Mouse (Mus musculus) lung, postnatal 0 days (tissue): ENCODE data around the gene Muc1.

Experiments used
- CTCF ChIP-seq: IDR thresholded peaks from 2 replicates; pipeline ENCODE4 v1.5.1; 2016; ENCODE audit warnings: antibody characterized with exemption, mild to moderate bottlenecking
- EP300 ChIP-seq: IDR thresholded peaks from 2 replicates; pipeline ENCODE4 v1.6.1; 2016; ENCODE audit warnings: antibody characterized with exemption, mild to moderate bottlenecking, control low read depth

DNA sequence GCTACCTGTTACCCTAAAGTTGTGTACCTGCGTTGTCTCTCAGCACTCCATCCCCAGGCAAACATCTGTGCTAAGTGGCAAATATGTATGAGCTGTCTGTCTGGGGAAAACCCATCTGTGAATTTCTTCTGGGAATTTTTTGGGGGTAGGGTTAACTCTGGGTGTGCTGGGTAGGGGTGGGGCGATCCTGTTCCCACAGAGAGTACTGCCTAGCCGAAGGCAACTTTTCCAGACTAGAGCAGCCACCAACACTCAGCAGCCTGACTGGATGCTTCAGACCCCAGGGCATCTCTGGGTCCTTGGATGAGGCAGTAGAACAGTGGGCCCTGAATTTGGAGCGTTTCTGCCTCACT is 53.4 kb downstream of the Muc1 start:
- TF ChIP-seq CTCF (no peak), EP300 (no peak)
